In the genomic region with DNA sequence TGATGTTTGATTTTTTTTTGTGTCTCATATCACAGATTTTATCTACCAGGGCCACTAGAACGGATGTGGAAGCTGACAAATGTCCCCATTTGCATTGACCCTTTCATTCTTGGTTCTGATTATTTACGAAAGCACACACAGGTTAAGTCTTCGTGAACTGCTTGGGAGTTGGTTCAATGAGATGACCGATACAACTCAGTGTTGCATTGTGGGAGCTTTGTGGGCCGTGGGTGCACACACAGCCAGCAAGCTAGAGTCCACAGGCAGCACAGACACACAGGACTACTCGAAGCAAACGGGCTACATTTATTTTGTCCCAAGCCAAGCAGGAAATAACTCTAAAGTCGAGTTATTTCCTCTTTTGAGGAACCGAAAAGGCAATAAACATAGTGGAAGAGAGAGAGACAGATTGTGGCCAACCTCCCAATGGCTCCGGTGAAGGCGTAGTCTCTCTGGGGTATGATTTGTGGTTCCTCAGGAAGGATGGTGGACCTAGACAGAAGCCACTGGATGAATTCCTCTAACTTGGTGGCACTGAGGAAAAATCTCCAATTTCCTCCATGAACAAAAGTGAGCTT, we compare ENCODE assay signal across 30 mouse cellular contexts. TPM values are rescaled to one million over a fixed set of nuclear protein-coding genes. Genes with fewer than 3 reads are reported as not detected.
DNase-seq lines count a peak whose midpoint lies in the region; ATAC-seq lines count a peak whose summit lies in the region.
"Had no signal": no experiment of that assay in that cellular context is flagged by ENCODE, and none has a peak within 500 bp of the region (broad histone marks: within the 10 kb centered on the region; RNA-seq: fewer than 3 reads in every experiment).

No protein-coding gene starts in this region.

- H3K27me3 ChIP-seq in midbrain, embryonic 11.5 days (ENCODE audit: control insufficient read depth, insufficient read depth, low read length): no peaks in the 10 kb centered on the region
- H3K27me3 ChIP-seq in midbrain, embryonic 15.5 days (replicated peaks): no peaks in the 10 kb centered on the region
- no peaks in the 10 kb centered on the region for H3K27me3 ChIP-seq in intestine, embryonic 16.5 days (replicated peaks; ENCODE audit: control insufficient read depth, insufficient read depth, low read length)
- H3K27me3 ChIP-seq: limb, embryonic 13.5 days; liver, embryonic 12.5 days had no signal

- DNase-seq in heart, adult 11 months: peak; percentile 58
- no peak for DNase-seq in heart, adult 8-10 months (ENCODE audit: low spot score)
- peak; percentile 12 for DNase-seq in midbrain, embryonic 11.5 days (ENCODE audit: low spot score, missing footprints)
- DNase-seq in kidney, postnatal 10 days: peak; percentile 11
- no peak for DNase-seq in lung, adult 18-20 months
- DNase-seq: adrenal gland, postnatal 25 days; cerebellum, adult 11 months; cerebellum, postnatal 10 days; gastrocnemius, postnatal 25 days; lung, embryonic 14.5 days; lung, postnatal 36 days; thymus, postnatal 25 days had no signal

- no peak overlapping the region for H3K4me2 ChIP-seq in midbrain, embryonic 11.5 days
- no peak overlapping the region for H3K4me2 ChIP-seq in midbrain, embryonic 15.5 days
- no peak overlapping the region for H3K4me2 ChIP-seq in intestine, embryonic 16.5 days (ENCODE audit: low read depth, low read length)
- H3K4me2 ChIP-seq: heart, embryonic 11.5 days; limb, embryonic 13.5 days; liver, embryonic 12.5 days; lung, embryonic 14.5 days had no signal

- no peak overlapping the region for H3K27ac ChIP-seq in midbrain, embryonic 11.5 days (ENCODE audit: low read depth, low read length)
- no peak overlapping the region for H3K27ac ChIP-seq in midbrain, embryonic 15.5 days
- no peak overlapping the region for H3K27ac ChIP-seq in intestine, embryonic 16.5 days (ENCODE audit: low read length)
- H3K27ac ChIP-seq: forebrain, embryonic 10.5 days; hindbrain, embryonic 10.5 days; layer of hippocampus, adult 2 months; limb, embryonic 13.5 days; liver, embryonic 12.5 days; midbrain, embryonic 10.5 days had no signal

- H3K4me3 ChIP-seq in midbrain, embryonic 11.5 days (ENCODE audit: low read depth, low read length): no peak overlapping the region
- no peak overlapping the region for H3K4me3 ChIP-seq in midbrain, embryonic 15.5 days
- H3K4me3 ChIP-seq in intestine, embryonic 16.5 days (ENCODE audit: low read length): no peak overlapping the region
- H3K4me3 ChIP-seq: forebrain, embryonic 10.5 days; hindbrain, embryonic 10.5 days; layer of hippocampus, adult 2 months; limb, embryonic 13.5 days; liver, embryonic 12.5 days; midbrain, embryonic 10.5 days had no signal

- no peak overlapping the region for H3K9ac ChIP-seq in midbrain, embryonic 11.5 days (ENCODE audit: low read length)
- no peak overlapping the region for H3K9ac ChIP-seq in midbrain, embryonic 15.5 days
- H3K9ac ChIP-seq in intestine, embryonic 16.5 days (ENCODE audit: low read depth, low read length): no peak overlapping the region
- H3K9ac ChIP-seq: limb, embryonic 13.5 days; liver, embryonic 12.5 days; lung, embryonic 14.5 days had no signal

- ATAC-seq in midbrain, embryonic 11.5 days (ENCODE audit: low FRiP score): no peak
- ATAC-seq in midbrain, embryonic 15.5 days (replicated peaks): no peak
- ATAC-seq in monocyte, adult 5-6 weeks (replicated peaks; ENCODE audit: insufficient number of reproducible peaks, low FRiP score, low TSS enrichment, poor library complexity, severe bottlenecking): 0 out of 2 replicates have a peak, but pooled peaks have one; percentile 57
- no peak for ATAC-seq in intestine, embryonic 16.5 days
- ATAC-seq: forebrain, embryonic 16.5 days; hindbrain, embryonic 16.5 days; intestine, postnatal 0 days; liver, embryonic 12.5 days had no signal

- WGBS in midbrain, embryonic 11.5 days: 83% methylated on average over 11 of the region's 11 CpGs
- 86% methylated on average over 11 of the region's 11 CpGs for WGBS in midbrain, embryonic 15.5 days
- whole genome bisulfite sequencing in intestine, embryonic 16.5 days: 69% methylated on average over 11 of the region's 11 CpGs

- no peaks in the 10 kb centered on the region for H3K36me3 ChIP-seq in midbrain, embryonic 11.5 days (ENCODE audit: control insufficient read depth, insufficient read depth, low read length)
- no peaks in the 10 kb centered on the region for H3K36me3 ChIP-seq in midbrain, embryonic 15.5 days (replicated peaks)
- no peaks in the 10 kb centered on the region for H3K36me3 ChIP-seq in intestine, embryonic 16.5 days (ENCODE audit: control insufficient read depth, insufficient read depth, low read length)
- H3K36me3 ChIP-seq: forebrain, embryonic 10.5 days; hindbrain, embryonic 10.5 days; limb, embryonic 13.5 days; liver, embryonic 12.5 days; midbrain, embryonic 10.5 days had no signal

- no peaks in the 10 kb centered on the region for H3K9me3 ChIP-seq in midbrain, embryonic 11.5 days (ENCODE audit: control insufficient read depth, low read length)
- no peaks in the 10 kb centered on the region for H3K9me3 ChIP-seq in midbrain, embryonic 15.5 days
- no peaks in the 10 kb centered on the region for H3K9me3 ChIP-seq in intestine, embryonic 16.5 days (ENCODE audit: control insufficient read depth, low read length)
- H3K9me3 ChIP-seq: forebrain, embryonic 10.5 days; hindbrain, embryonic 10.5 days; limb, embryonic 13.5 days; liver, embryonic 12.5 days; midbrain, embryonic 10.5 days had no signal

- H3K4me1 ChIP-seq in midbrain, embryonic 11.5 days (ENCODE audit: control insufficient read depth, insufficient read depth, low read length): no peaks in the 10 kb centered on the region
- no peaks in the 10 kb centered on the region for H3K4me1 ChIP-seq in midbrain, embryonic 15.5 days
- no peaks in the 10 kb centered on the region for H3K4me1 ChIP-seq in intestine, embryonic 16.5 days (ENCODE audit: control insufficient read depth, insufficient read depth, low read length)
- H3K4me1 ChIP-seq: limb, embryonic 13.5 days; liver, embryonic 12.5 days had no signal

RNA-seq across cellular contexts. Expression of a gene that starts 1.3 kb away (rescaled TPM):
- total RNA-seq in heart, adult 8-10 months (2022): not detected
- polyA plus RNA-seq in midbrain, embryonic 11.5 days (2014; fragmentation: Nextera tagmentation; extraction: Ambion mirVana): not detected in 2 replicates
- polyA plus RNA-seq in midbrain, embryonic 15.5 days (2015; fragmentation: Nextera tagmentation; extraction: Ambion mirVana): not detected in 2 replicates
- total RNA-seq in monocyte, adult 5-6 weeks (2017): not detected in 3 replicates
- not detected in 2 replicates for polyA plus RNA-seq in intestine, embryonic 16.5 days (2015; fragmentation: Nextera tagmentation; extraction: Ambion mirVana)
- total RNA-seq: adrenal gland, postnatal 25 days; gastrocnemius, postnatal 25 days; layer of hippocampus, adult 2 months; layer of hippocampus, postnatal 25 days; neutrophil, adult 5-6 weeks had no signal
- polyA plus RNA-seq: embryonic facial prominence, embryonic 11.5 days; forebrain, embryonic 10.5 days; forebrain, embryonic 16.5 days; heart, embryonic 11.5 days; heart, postnatal 0 days; hindbrain, embryonic 10.5 days; hindbrain, embryonic 16.5 days; intestine, postnatal 0 days; limb, embryonic 13.5 days; liver, embryonic 12.5 days; lung, embryonic 14.5 days; midbrain, embryonic 10.5 days; small intestine, adult 2 months had no signal

Comparison
In these comparisons a context has a peak if more than half of its experiments do, and no peak if none do; other contexts are left out.
1. DNase-seq: peak in heart, adult 11 months (single experiment), midbrain, embryonic 11.5 days (single experiment) and kidney, postnatal 10 days (single experiment); none in heart, adult 8-10 months (single experiment) and lung, adult 18-20 months (0 of 2).